Mouse (Mus musculus): ENCODE results near the gene Fmo2. TPM values are rescaled to one million over a fixed set of nuclear protein-coding genes. Genes with fewer than 3 reads are reported as not detected.
A peak's percentile ranks its signal among the peaks of the same experiment; 100 is the strongest.

The Fmo2 gene
- polyA plus RNA-seq, 1 experiment from 2014 or later: 0.15 TPM

DNA sequence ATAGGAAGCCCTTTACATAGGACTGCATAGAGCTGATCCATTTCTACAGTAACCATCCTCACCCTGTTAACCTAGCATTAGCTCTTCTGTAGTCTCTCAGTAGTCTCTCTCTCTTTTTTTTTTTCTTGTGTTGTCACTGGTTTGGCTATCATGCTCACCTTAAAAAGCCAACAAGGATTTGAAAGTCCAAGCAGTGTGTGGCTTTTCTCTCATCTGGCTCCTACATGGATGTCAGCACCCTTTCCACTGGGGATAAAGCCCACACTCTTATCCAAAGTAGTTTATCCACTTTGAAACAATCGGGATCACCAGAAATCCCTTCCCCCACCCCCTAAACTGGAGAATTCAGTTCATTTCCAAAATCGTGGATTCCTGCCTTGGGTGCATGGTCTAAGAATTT is 32.1 kb upstream of the Fmo2 start:
- Histone ChIP-seq H3K9me3 (no peaks in the 10 kb centered on the region), H3K27ac (replicated peaks) (no peak overlapping the region), H3K36me3 (no peaks in the 10 kb centered on the region), H3K4me1 (no peaks in the 10 kb centered on the region), H3K9ac (replicated peaks) (no peak overlapping the region), H3K4me3 (no peak overlapping the region), H3K4me2 (replicated peaks) (no peak overlapping the region), H3K27me3 (no peaks in the 10 kb centered on the region)
- WGBS: 67% methylated on average over 2 of the region's 2 CpGs
- no peak for ATAC-seq (ENCODE audit: low FRiP score, low read depth)

- Histone ChIP-seq H3K4me1 (no peaks in the 10 kb centered on the region), H3K27ac (replicated peaks) (no peak overlapping the region), H3K27me3 (no peaks in the 10 kb centered on the region), H3K4me2 (replicated peaks) (no peak overlapping the region), H3K9me3 (no peaks in the 10 kb centered on the region), H3K36me3 (no peaks in the 10 kb centered on the region), H3K9ac (replicated peaks) (no peak overlapping the region), H3K4me3 (no peak overlapping the region)
- 91% methylated on average over 3 of the region's 3 CpGs for WGBS
- ATAC-seq (ENCODE audit: low FRiP score, low read depth): no peak
These were observed 30.6 kb upstream of the Fmo2 start for GRCm38 (mm10) chr1:162929146-162929545.

DNA sequence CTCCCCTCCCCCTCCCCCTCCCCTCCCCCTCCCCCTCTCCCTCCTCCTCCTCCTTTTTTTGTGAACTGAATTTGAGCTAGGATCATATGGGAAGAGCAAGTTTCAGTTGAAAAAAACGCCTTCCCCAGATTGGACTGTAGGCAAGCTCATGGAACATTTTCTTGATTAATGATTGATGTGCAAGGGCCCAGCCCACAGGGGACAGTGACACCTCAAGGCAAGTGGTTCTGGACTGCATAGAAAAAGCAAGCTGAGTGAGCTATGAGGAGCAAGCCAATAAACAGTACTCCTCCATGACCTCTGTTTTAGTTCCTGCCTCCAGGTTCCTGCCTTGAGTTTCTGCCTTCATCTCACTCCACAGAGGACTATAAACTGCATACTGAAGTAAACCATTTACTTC is 26.6 kb upstream of the Fmo2 start:
- Histone ChIP-seq H3K4me2 (replicated peaks) (no peak overlapping the region), H3K9ac (replicated peaks) (no peak overlapping the region), H3K36me3 (no peaks in the 10 kb centered on the region), H3K9me3 (no peaks in the 10 kb centered on the region), H3K27me3 (no peaks in the 10 kb centered on the region), H3K27ac (replicated peaks) (no peak overlapping the region), H3K4me3 (no peak overlapping the region), H3K4me1 (no peaks in the 10 kb centered on the region)
- ATAC-seq (ENCODE audit: low FRiP score, low read depth): no peak
- 73% methylated on average over 1 of the region's 1 CpGs for WGBS

GRCm38 (mm10) chr1:162916661-162917060 is 18.1 kb upstream of the Fmo2 start:
- no peaks in the 10 kb centered on the region for H3K4me1 ChIP-seq
- no peak overlapping the region for H3K4me3 ChIP-seq
- no peaks in the 10 kb centered on the region for H3K9me3 ChIP-seq
- H3K9ac ChIP-seq (replicated peaks): no peak overlapping the region
- no peak overlapping the region for H3K4me2 ChIP-seq (replicated peaks)
- WGBS: 75% methylated on average over 8 of the region's 8 CpGs
- no peak for ATAC-seq (ENCODE audit: low FRiP score, low read depth)
- H3K27me3 ChIP-seq: no peaks in the 10 kb centered on the region
- no peak overlapping the region for H3K27ac ChIP-seq (replicated peaks)
- no peaks in the 10 kb centered on the region for H3K36me3 ChIP-seq

DNA sequence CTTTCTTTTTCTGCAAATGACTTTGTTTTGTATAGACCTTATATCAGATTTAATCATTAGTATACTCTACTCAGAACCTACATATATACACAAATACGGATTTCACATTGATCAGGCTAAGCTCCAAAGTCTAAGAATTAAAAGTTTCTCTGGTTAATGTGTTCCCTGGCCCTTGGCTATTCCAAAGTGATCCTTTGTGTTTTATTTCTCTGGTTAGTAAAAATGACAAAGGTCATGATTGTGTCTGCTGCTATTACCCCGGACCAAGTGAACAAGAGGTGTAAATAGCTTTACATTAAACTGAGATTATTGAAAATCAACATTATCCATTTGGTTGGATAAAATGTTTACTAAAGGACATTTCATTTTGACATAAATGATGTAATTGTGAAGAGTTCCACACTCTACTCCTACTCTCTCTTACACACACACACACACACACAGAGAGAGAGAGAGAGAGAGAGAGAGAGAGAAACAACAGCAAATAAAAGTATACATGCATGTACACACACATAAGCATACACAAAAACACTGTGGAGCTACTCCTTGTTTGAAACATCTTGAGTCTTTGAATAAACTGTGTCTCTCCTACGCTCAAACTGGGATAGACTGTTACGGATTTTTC is 16.5 kb upstream of the Fmo2 start:
- no peak overlapping the region for H3K4me2 ChIP-seq (replicated peaks)
- no peak overlapping the region for H3K27ac ChIP-seq (replicated peaks)
- H3K9me3 ChIP-seq: no peaks in the 10 kb centered on the region
- no peak overlapping the region for H3K4me3 ChIP-seq
- WGBS: 89% methylated on average over 4 of the region's 4 CpGs
- H3K9ac ChIP-seq (replicated peaks): no peak overlapping the region
- no peaks in the 10 kb centered on the region for H3K36me3 ChIP-seq
- H3K27me3 ChIP-seq: no peaks in the 10 kb centered on the region
- ATAC-seq (ENCODE audit: low FRiP score, low read depth): no peak
- H3K4me1 ChIP-seq: no peaks in the 10 kb centered on the region

DNA sequence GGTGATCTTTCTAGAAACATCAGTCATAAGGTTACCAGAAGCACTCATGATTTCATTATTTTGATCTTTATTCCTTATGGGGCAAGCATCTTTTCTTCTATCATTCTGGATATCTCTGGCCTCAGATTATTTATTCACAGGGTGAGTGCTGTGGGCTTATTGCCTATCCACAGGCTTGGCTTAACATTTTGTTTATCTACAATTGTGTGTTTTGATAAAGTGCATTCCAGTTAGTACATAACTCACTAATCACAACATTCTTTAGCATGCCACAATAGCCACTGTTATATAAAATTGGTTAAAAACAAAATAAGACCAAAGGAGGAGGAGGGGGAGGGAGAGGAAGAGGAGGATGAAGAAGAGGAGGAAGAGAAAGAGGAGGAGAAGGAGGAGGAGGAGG is 13.6 kb upstream of the Fmo2 start:
- Histone ChIP-seq H3K36me3 (no peaks in the 10 kb centered on the region), H3K4me1 (no peaks in the 10 kb centered on the region), H3K9ac (replicated peaks) (no peak overlapping the region), H3K4me3 (no peak overlapping the region), H3K4me2 (replicated peaks) (no peak overlapping the region), H3K27ac (replicated peaks) (no peak overlapping the region), H3K9me3 (no peaks in the 10 kb centered on the region), H3K27me3 (no peaks in the 10 kb centered on the region)
- no peak for ATAC-seq (ENCODE audit: low FRiP score, low read depth)

DNA sequence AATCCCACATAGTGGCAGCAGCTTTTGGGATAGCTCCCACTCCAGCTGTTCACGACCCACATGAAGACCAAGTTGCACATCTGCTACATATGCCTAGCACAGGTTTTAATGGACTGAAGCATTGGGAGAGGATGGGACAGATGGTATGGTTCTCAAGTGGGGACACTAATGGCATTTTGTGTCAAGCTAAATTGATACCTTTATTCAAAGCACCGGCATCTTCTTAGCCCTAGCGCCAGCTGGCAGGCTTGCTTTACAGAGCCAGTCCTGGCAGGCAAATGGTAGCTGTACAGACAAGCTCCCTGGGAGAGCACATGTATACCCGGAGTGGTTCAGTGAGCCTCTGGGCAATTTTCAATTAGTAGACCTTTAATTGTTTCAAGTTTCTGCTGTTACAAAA is 3.4 kb upstream of the Fmo2 start:
- 80% methylated on average over 4 of the region's 4 CpGs for WGBS
- no peaks in the 10 kb centered on the region for H3K36me3 ChIP-seq
- H3K4me3 ChIP-seq: no peak overlapping the region
- H3K4me1 ChIP-seq: no peaks in the 10 kb centered on the region
- no peak overlapping the region for H3K4me2 ChIP-seq (replicated peaks)
- no peaks in the 10 kb centered on the region for H3K27me3 ChIP-seq
- no peaks in the 10 kb centered on the region for H3K9me3 ChIP-seq
- H3K27ac ChIP-seq (replicated peaks): no peak overlapping the region
- ATAC-seq (ENCODE audit: low FRiP score, low read depth): no peak
- no peak overlapping the region for H3K9ac ChIP-seq (replicated peaks)

- Histone ChIP-seq H3K9ac (replicated peaks) (no peak overlapping the region), H3K4me2 (replicated peaks) (no peak overlapping the region), H3K9me3 (no peaks in the 10 kb centered on the region), H3K36me3 (no peaks in the 10 kb centered on the region), H3K4me1 (no peaks in the 10 kb centered on the region), H3K27ac (replicated peaks) (no peak overlapping the region), H3K4me3 (no peak overlapping the region), H3K27me3 (no peaks in the 10 kb centered on the region)
- peak; percentile 67; the same call in 1 of the 2 replicates for ATAC-seq (ENCODE audit: low FRiP score, low read depth)
- 38% methylated on average over 6 of the region's 6 CpGs for WGBS
These were observed 2.6 kb downstream of the Fmo2 start for GRCm38 (mm10) chr1:162895900-162896299.

- Histone ChIP-seq H3K27me3 (no peaks in the 10 kb centered on the region), H3K27ac (replicated peaks) (no peak overlapping the region), H3K9me3 (no peaks in the 10 kb centered on the region), H3K4me3 (no peak overlapping the region), H3K36me3 (no peaks in the 10 kb centered on the region), H3K4me2 (replicated peaks) (no peak overlapping the region), H3K4me1 (no peaks in the 10 kb centered on the region), H3K9ac (replicated peaks) (no peak overlapping the region)
- WGBS: 90% methylated on average over 6 of the region's 6 CpGs
- no peak for ATAC-seq (ENCODE audit: low FRiP score, low read depth)
These were observed 5.5 kb downstream of the Fmo2 start for GRCm38 (mm10) chr1:162893014-162893413.

DNA sequence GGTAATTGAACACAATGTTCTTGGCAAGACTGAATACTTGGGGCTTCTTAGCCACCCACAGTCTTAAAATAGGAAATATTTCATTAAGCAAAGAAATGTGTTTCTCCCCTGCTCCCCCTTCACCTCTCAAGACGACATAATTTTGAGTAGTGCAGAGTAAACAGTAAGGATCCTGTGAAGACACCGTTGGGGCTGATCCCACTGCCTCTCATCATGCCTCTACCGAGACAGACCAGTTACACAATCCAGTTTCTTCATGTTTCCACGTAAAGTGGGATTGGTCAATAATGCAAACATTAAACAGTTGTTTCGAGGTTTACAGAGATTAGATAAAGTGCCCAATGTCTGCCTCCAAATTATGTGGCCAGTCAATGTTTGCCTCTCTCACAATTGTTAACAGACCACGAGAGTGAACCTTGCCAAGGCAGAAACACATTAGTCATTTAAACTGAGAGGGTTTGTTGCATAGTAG is 6.5 kb downstream of the Fmo2 start:
- Histone ChIP-seq H3K4me1 (no peaks in the 10 kb centered on the region), H3K9ac (replicated peaks) (no peak overlapping the region), H3K27me3 (no peaks in the 10 kb centered on the region), H3K4me2 (replicated peaks) (no peak overlapping the region), H3K4me3 (no peak overlapping the region), H3K27ac (replicated peaks) (no peak overlapping the region), H3K9me3 (no peaks in the 10 kb centered on the region), H3K36me3 (no peaks in the 10 kb centered on the region)
- ATAC-seq (ENCODE audit: low FRiP score, low read depth): no peak
- WGBS: 83% methylated on average over 6 of the region's 6 CpGs

GRCm38 (mm10) chr1:162888646-162889045 is 9.9 kb downstream of the Fmo2 start:
- H3K4me2 ChIP-seq (replicated peaks): no peak overlapping the region
- H3K9me3 ChIP-seq: no peaks in the 10 kb centered on the region
- no peak overlapping the region for H3K27ac ChIP-seq (replicated peaks)
- H3K27me3 ChIP-seq: no peaks in the 10 kb centered on the region
- ATAC-seq (ENCODE audit: low FRiP score, low read depth): no peak
- H3K9ac ChIP-seq (replicated peaks): no peak overlapping the region
- no peak overlapping the region for H3K4me3 ChIP-seq
- 91% methylated on average over 12 of the region's 12 CpGs for WGBS
- no peaks in the 10 kb centered on the region for H3K36me3 ChIP-seq
- H3K4me1 ChIP-seq: no peaks in the 10 kb centered on the region

DNA sequence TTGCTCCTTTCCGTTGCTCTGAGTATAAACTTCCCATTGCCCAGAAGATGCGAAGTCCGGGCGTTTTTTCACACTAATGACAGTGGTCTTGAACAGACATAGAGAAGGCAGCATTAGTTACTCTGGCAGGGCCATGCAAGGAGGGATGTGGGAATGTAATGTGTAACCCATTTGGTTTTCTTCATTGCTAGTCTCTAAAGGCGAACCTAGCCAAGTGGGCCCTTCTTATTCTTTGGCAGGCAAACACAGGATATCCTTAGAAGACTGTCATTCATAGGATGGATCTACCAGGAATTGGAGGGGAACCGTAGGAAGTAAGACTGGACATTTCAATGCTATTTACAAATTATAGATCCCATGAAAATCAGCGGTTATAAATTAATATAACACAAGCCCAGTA is 10.9 kb downstream of the Fmo2 start:
- no peak overlapping the region for H3K27ac ChIP-seq (replicated peaks)
- H3K9me3 ChIP-seq: no peaks in the 10 kb centered on the region
- H3K27me3 ChIP-seq: no peaks in the 10 kb centered on the region
- H3K4me3 ChIP-seq: no peak overlapping the region
- no peak for ATAC-seq (ENCODE audit: low FRiP score, low read depth)
- no peaks in the 10 kb centered on the region for H3K36me3 ChIP-seq
- no peak overlapping the region for H3K9ac ChIP-seq (replicated peaks)
- 94% methylated on average over 7 of the region's 7 CpGs for WGBS
- no peaks in the 10 kb centered on the region for H3K4me1 ChIP-seq
- no peak overlapping the region for H3K4me2 ChIP-seq (replicated peaks)

DNA sequence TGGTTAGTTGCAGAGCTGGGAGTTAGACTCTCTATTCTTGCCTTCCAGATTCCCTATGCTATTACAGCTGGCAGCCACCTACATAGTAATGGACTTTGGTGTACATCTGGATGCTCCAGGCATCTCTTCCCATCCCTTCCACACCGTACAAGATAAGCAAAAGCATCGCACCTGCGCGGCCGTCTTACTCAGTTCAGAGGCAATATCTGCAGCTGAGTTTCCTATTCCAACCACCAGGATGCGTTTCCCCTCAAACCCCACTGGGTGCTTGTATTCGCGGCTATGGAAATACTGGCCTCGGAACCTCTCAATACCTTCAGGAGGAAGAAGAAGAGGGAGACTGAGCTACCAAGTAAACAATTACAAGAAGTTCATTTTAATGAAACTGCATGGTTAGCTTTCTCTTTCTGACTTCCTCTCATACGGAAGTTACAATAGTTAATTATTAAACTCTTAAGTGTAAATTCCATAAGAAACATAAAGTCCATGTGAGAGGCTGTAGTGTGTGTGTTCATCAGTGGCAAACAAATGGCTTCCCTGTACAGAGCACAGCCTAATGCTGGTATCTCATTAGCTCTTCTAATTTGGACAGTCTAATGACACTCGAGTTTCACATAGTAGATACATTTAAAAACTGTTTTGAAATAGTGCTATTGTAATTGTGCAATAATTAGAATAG is 12.2 kb downstream of the Fmo2 start:
- no peak overlapping the region for H3K9ac ChIP-seq (replicated peaks)
- no peaks in the 10 kb centered on the region for H3K4me1 ChIP-seq
- no peak overlapping the region for H3K4me2 ChIP-seq (replicated peaks)
- no peak for ATAC-seq (ENCODE audit: low FRiP score, low read depth)
- H3K27me3 ChIP-seq: no peaks in the 10 kb centered on the region
- H3K27ac ChIP-seq (replicated peaks): no peak overlapping the region
- H3K36me3 ChIP-seq: no peaks in the 10 kb centered on the region
- 87% methylated on average over 11 of the region's 11 CpGs for WGBS
- H3K4me3 ChIP-seq: no peak overlapping the region
- H3K9me3 ChIP-seq: no peaks in the 10 kb centered on the region

All from midbrain, embryonic 12.5 days (tissue).